Mouse (Mus musculus): Measurements from ENCODE around the gene Thpo.

- TF ChIP-seq POLR2A (IDR thresholded peaks at IDR 0.05; ENCODE audit: low read depth, low read length) (no peak), CTCF (IDR thresholded peaks at IDR 0.05; ENCODE audit: extremely low read depth, insufficient read length, insufficient replicate concordance, low read depth, low read length) (no peak)
Measured at GRCm38 (mm10) chr16:20715566-20715965, 18.7 kb downstream of the Thpo start.
